Mouse (Mus musculus) lung, embryonic 16.5 days (tissue): Measurements from ENCODE around the gene Mup3. TPM values are rescaled to one million over a fixed set of nuclear protein-coding genes. Genes with fewer than 3 reads are reported as not detected.
"Not testable (repeated sequence)": the region's sequence is repeated elsewhere in the genome, so short reads cannot be mapped to it uniquely, and the experiment has no call there.

Source experiments
- ATAC-seq: fragments of 200-750 bp; cut with Nextera tagmentation; 2 replicates; pipeline ENCODE4 v1.8.0; 2017; ENCODE audit warnings: low read depth, mild to moderate bottlenecking, moderate library complexity
- H3K27ac ChIP-seq: fragments of 300-500 bp; sonication (generic); 2 replicates; pipeline ENCODE4 v1.5.1; 2014; ENCODE audit warnings: mild to moderate bottlenecking, control low read depth, low read length
- H3K27me3 ChIP-seq: fragments of 300-500 bp; sonication (generic); 2 replicates; pipeline ENCODE4 v1.6.1; 2014; ENCODE audit warnings: low read depth, low read length, mixed read lengths; ENCODE audit not compliant: control insufficient read depth, insufficient read depth
- H3K36me3 ChIP-seq: fragments of 300-500 bp; sonication (generic); 2 replicates; pipeline ENCODE4 v1.6.1; 2014; ENCODE audit warnings: low read length; ENCODE audit not compliant: control insufficient read depth, insufficient read depth
- H3K4me1 ChIP-seq: fragments of 300-500 bp; sonication (generic); replicated peaks from 2 replicates; pipeline ENCODE4 v1.6.1; 2014; ENCODE audit warnings: low read length, mixed read lengths; ENCODE audit not compliant: control insufficient read depth, insufficient read depth
- H3K4me2 ChIP-seq: fragments of 300-500 bp; sonication (generic); 2 replicates; pipeline ENCODE4 v1.6.1; 2014; ENCODE audit warnings: low read depth, low read length, control low read depth
- H3K4me3 ChIP-seq: fragments of 300-500 bp; sonication (generic); 2 replicates; pipeline ENCODE4 v1.5.1; 2014; ENCODE audit warnings: mild to moderate bottlenecking, low read length, control low read depth
- H3K9ac ChIP-seq: fragments of 300-500 bp; sonication (generic); 2 replicates; pipeline ENCODE4 v1.6.1; 2014; ENCODE audit warnings: low read length, control low read depth
- H3K9me3 ChIP-seq: fragments of 300-500 bp; sonication (generic); 2 replicates; pipeline ENCODE4 v1.6.1; 2016; ENCODE audit warnings: low read length; ENCODE audit not compliant: control insufficient read depth
- WGBS: fragments of 180-500 bp; shearing (Covaris S2); extraction: QIAGEN DNeasy Blood & Tissue Kit; methylation state at CpG from one replicate; pipeline ENCODE4 v1.1.7; 2014; 5-methylcytosine and 5-hydroxymethylcytosine counted together
- polyA plus RNA-seq: library from polyadenylated mRNA; unstranded; fragments of >200 nt; fragmentation: Nextera tagmentation; extraction: Ambion mirVana; gene quantifications from 2 replicates; pipeline ENCODE4 v1.2.1, GENCODE M21; 2015

Mup3 gene
- polyA plus RNA-seq, result not detected in 2 replicates

- no peak for ATAC-seq
- Histone ChIP-seq H3K4me3 (no peak within 1 kb of the TSS), H3K4me2 (no peak within 1 kb of the TSS), H3K27ac (no peak within 1 kb of the TSS), H3K36me3 (no peaks in the 10 kb centered on the region), H3K9me3 (0 out of 2 replicates have a peak, but pooled peaks cover 2% of the 10 kb centered on the region), H3K4me1 (no peaks in the 10 kb centered on the region), H3K9ac (no peak within 1 kb of the TSS), H3K27me3 (no peaks in the 10 kb centered on the region)
- WGBS, result 68% methylated on average over 2 of the region's 2 CpGs
Measured at GRCm38 (mm10) chr4:62087241-62087640, at the start of gene Mup3. Gene Mup3, minus strand, starts transcription at chr4:62087342.

GRCm38 (mm10) chr4:62133706-62134105 lies 46.6 kb upstream of the Mup3 start:
- H3K27me3 ChIP-seq, result no peaks in the 10 kb centered on the region
- H3K9ac ChIP-seq, result no peak overlapping the region
- peaks cover 7% of the 10 kb centered on the region for H3K9me3 ChIP-seq
- WGBS, result 59% methylated on average over 7 of the region's 7 CpGs
- H3K4me2 ChIP-seq, result no peak overlapping the region
- no peak overlapping the region for H3K4me3 ChIP-seq
- H3K4me1 ChIP-seq, result no peaks in the 10 kb centered on the region
- no peak overlapping the region for H3K27ac ChIP-seq
- H3K36me3 ChIP-seq, result no peaks in the 10 kb centered on the region
- no peak for ATAC-seq

- WGBS, result 25% methylated on average over 1 of the region's 2 CpGs
- H3K36me3 ChIP-seq, H3K9ac ChIP-seq, H3K27me3 ChIP-seq, H3K4me1 ChIP-seq, H3K4me3 ChIP-seq, H3K27ac ChIP-seq, ATAC-seq, H3K4me2 ChIP-seq, H3K9me3 ChIP-seq: not testable (repeated sequence)
Measured at GRCm38 (mm10) chr4:62103366-62103765, 16.2 kb upstream of the Mup3 start.

- Histone ChIP-seq H3K9me3 (0 out of 2 replicates have a peak, but pooled peaks cover 2% of the 10 kb centered on the region), H3K9ac (no peak overlapping the region), H3K4me1 (no peaks in the 10 kb centered on the region), H3K4me2 (no peak overlapping the region), H3K36me3 (no peaks in the 10 kb centered on the region), H3K27me3 (no peaks in the 10 kb centered on the region), H3K4me3 (no peak overlapping the region), H3K27ac (no peak overlapping the region)
- WGBS, result 77% methylated on average over 2 of the region's 2 CpGs
- no peak for ATAC-seq
Measured at GRCm38 (mm10) chr4:62087953-62088352, 811 bp upstream of the Mup3 start.

- Histone ChIP-seq H3K36me3 (no peaks in the 10 kb centered on the region), H3K4me1 (no peaks in the 10 kb centered on the region), H3K4me3 (no peak overlapping the region), H3K27me3 (no peaks in the 10 kb centered on the region), H3K9me3 (no peaks in the 10 kb centered on the region), H3K4me2 (no peak overlapping the region), H3K9ac (no peak overlapping the region), H3K27ac (no peak overlapping the region)
- ATAC-seq, result no peak
Measured at GRCm38 (mm10) chr4:62082755-62083154, 4.4 kb downstream of the Mup3 start.

GRCm38 (mm10) chr4:62075126-62075525 lies 12.0 kb downstream of the Mup3 start:
- 58% methylated on average over 3 of the region's 3 CpGs for WGBS
- no peak overlapping the region for H3K4me2 ChIP-seq
- H3K27ac ChIP-seq, result no peak overlapping the region
- H3K4me1 ChIP-seq, result no peaks in the 10 kb centered on the region
- no peaks in the 10 kb centered on the region for H3K9me3 ChIP-seq
- no peaks in the 10 kb centered on the region for H3K36me3 ChIP-seq
- ATAC-seq, result no peak
- no peak overlapping the region for H3K4me3 ChIP-seq
- H3K9ac ChIP-seq, result no peak overlapping the region
- no peaks in the 10 kb centered on the region for H3K27me3 ChIP-seq

- H3K4me2 ChIP-seq, H3K4me1 ChIP-seq, H3K27me3 ChIP-seq, H3K4me3 ChIP-seq, H3K36me3 ChIP-seq, ATAC-seq, H3K9me3 ChIP-seq, H3K27ac ChIP-seq, H3K9ac ChIP-seq: not testable (repeated sequence)
- WGBS, result 78% methylated on average over 2 of the region's 2 CpGs
Measured at GRCm38 (mm10) chr4:62054780-62055179, 32.4 kb downstream of the Mup3 start.

GRCm38 (mm10) chr4:62054058-62054457 lies 33.1 kb downstream of the Mup3 start, which contains the start of gene Mup20:
Gene Mup20, minus strand, starts transcription at chr4:62054158.
- H3K4me3 ChIP-seq, H3K9ac ChIP-seq, H3K4me1 ChIP-seq, H3K27ac ChIP-seq, H3K4me2 ChIP-seq, H3K27me3 ChIP-seq, H3K9me3 ChIP-seq, H3K36me3 ChIP-seq, ATAC-seq: not testable (repeated sequence)
- 87% methylated on average over 2 of the region's 3 CpGs for WGBS
